Mouse (Mus musculus): ENCODE data around the gene Ipo7. TPM values are rescaled to one million over a fixed set of nuclear protein-coding genes. Genes with fewer than 3 reads are reported as not detected.

Ipo7 gene
- 10.1 and 11.2 TPM in 2 replicates for polyA plus RNA-seq (2012; rRNA removed)

GRCm38 (mm10) chr7:110018117-110018630 is at the start of gene Ipo7:
Ipo7 (plus strand) TSS chr7:110018274.

DNA sequence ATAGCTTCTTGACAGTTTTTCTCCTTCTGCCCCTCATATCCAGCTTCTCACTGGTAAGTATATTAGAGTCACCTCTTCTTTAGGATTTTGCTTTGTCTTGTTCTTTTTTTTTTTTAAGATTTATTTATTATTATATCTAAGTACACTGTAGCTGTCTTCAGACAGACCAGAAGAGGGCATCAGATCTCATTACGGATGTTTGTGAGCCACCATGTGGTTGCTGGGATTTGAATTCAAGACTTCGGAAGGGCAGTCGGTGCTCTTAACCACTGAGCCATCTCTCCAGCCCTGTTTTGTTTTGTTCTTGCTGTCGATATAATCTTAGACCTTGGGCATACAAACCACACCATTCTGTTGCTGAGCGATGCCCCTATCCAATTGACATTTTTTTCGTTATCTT is 31.3 kb upstream of the Ipo7 start, which contains the start of gene Tmem41b:
Tmem41b (minus strand) TSS at position 155 of the 400 bp plus-strand sequence.

GRCm38 (mm10) chr7:110061199-110061751 is 43.2 kb downstream of the Ipo7 start, which contains the start of gene Zfp143:
Zfp143 (plus strand) TSS chr7:110061217.

Other genes with a start within 250 kb of the Ipo7 start
- gene Nrip3, start 236.2 kb upstream of the Ipo7 start, polyA plus RNA-seq (2012; rRNA removed) = 0.03 and 0.42 TPM in 2 replicates
- 0.43 and 0.58 TPM in 2 replicates for gene Scube2, start 152.6 kb upstream of the Ipo7 start, polyA plus RNA-seq (2012; rRNA removed)
- gene Dennd5a, start 57.8 kb upstream of the Ipo7 start, polyA plus RNA-seq (2012; rRNA removed) = 12.8 and 13.7 TPM in 2 replicates
- 8.4 and 10.5 TPM in 2 replicates for gene Tmem41b, start 31.3 kb upstream of the Ipo7 start, polyA plus RNA-seq (2012; rRNA removed)
- gene Zfp143, start 42.9 kb downstream of the Ipo7 start, polyA plus RNA-seq (2012; rRNA removed) = 4.0 and 4.2 TPM in 2 replicates
- 3.5 and 4.1 TPM in 2 replicates for gene Wee1, start 103.8 kb downstream of the Ipo7 start, polyA plus RNA-seq (2012; rRNA removed)
- 5.0 and 5.2 TPM in 2 replicates for gene Swap70, start 203.4 kb downstream of the Ipo7 start, polyA plus RNA-seq (2012; rRNA removed)

Data from stomach, adult 2 months (tissue).